Mouse (Mus musculus) liver, adult 2 months (tissue): ENCODE data around the gene Csmd2.

Source experiments
- CTCF ChIP-seq: fragments of 200-500 bp; IDR thresholded peaks from 2 replicates; pipeline ENCODE4 v1.5.1; 2011; ENCODE audit warnings: low read depth, low read length, control low read depth
- POLR2A ChIP-seq: fragments of 200-500 bp; IDR thresholded peaks from 2 replicates; pipeline ENCODE4 v1.6.1; 2011; ENCODE audit warnings: low read length, control low read depth; ENCODE audit not compliant: insufficient read depth; ENCODE audit errors: extremely low read depth

DNA sequence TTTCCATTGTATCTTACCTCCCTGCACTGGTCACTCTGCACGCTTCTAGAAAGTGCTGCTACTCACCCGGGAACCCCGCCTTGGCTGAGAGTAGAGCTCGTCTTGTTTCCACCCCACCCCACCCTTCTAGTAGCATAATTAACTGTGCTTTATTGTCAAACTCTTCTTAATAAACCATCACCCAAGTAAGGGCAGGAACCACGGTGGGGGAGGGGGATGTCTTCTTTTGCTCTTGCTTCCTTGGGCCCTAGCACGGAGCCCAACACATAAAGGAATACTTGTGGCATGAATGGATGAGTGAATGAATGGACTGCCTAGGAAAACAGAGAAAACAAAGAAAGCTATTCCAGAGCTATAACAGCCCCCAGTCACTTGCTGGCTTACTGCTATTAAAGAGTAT lies 6.5 kb upstream of the Csmd2 start:
- TF ChIP-seq POLR2A (no peak), CTCF (no peak)
